In genomic region chr12:21264241-21264640, GRCm38 (mm10) we compare ENCODE assay signal across 8 mouse cellular contexts. TPM values are rescaled to one million over a fixed set of nuclear protein-coding genes. Genes with fewer than 3 reads are reported as not detected.
DNase-seq lines count a peak whose midpoint lies in the region; ATAC-seq lines count a peak whose summit lies in the region.

No protein-coding gene starts in this region.

- H3K36me3 ChIP-seq in limb, embryonic 15.5 days: peaks cover 40% of the 10 kb centered on the region
- peaks cover 99% of the 10 kb centered on the region for H3K36me3 ChIP-seq in limb, embryonic 10.5 days
- peaks cover 24% of the 10 kb centered on the region for H3K36me3 ChIP-seq in heart, embryonic 16.5 days (ENCODE audit: control insufficient read depth, insufficient read depth)
- peaks cover 34% of the 10 kb centered on the region for H3K36me3 ChIP-seq in liver, embryonic 12.5 days
- H3K36me3 ChIP-seq in hindbrain, embryonic 16.5 days (ENCODE audit: control insufficient read depth, insufficient read depth, low read length): peaks cover 23% of the 10 kb centered on the region

- WGBS in limb, embryonic 15.5 days: 63% methylated on average over 5 of the region's 5 CpGs
- 91% methylated on average over 5 of the region's 5 CpGs for WGBS in limb, embryonic 10.5 days
- WGBS in heart, embryonic 16.5 days: 55% methylated on average over 5 of the region's 5 CpGs
- 52% methylated on average over 5 of the region's 5 CpGs for WGBS in liver, embryonic 12.5 days (ENCODE audit: insufficient replicate concordance)
- 78% methylated on average over 5 of the region's 5 CpGs for WGBS in hindbrain, embryonic 16.5 days

- peak overlapping the region; percentile 8 for H3K27ac ChIP-seq in limb, embryonic 15.5 days
- no peak overlapping the region for H3K27ac ChIP-seq in limb, embryonic 10.5 days
- H3K27ac ChIP-seq in heart, embryonic 16.5 days (ENCODE audit: low read length): peak overlapping the region; percentile 84
- H3K27ac ChIP-seq in liver, embryonic 12.5 days: peak overlapping the region; percentile 12; the same call in 1 of the 2 replicates
- H3K27ac ChIP-seq in hindbrain, embryonic 16.5 days (ENCODE audit: low read depth, low read length): no peak overlapping the region

- no peak overlapping the region for H3K4me2 ChIP-seq in limb, embryonic 15.5 days
- H3K4me2 ChIP-seq in heart, embryonic 16.5 days (ENCODE audit: low read depth, low read length): no peak overlapping the region
- no peak overlapping the region for H3K4me2 ChIP-seq in liver, embryonic 12.5 days
- no peak overlapping the region for H3K4me2 ChIP-seq in hindbrain, embryonic 16.5 days (ENCODE audit: low read length)

- no peaks in the 10 kb centered on the region for H3K4me1 ChIP-seq in limb, embryonic 15.5 days
- H3K4me1 ChIP-seq in limb, embryonic 10.5 days: no peaks in the 10 kb centered on the region
- H3K4me1 ChIP-seq in heart, embryonic 16.5 days (ENCODE audit: control insufficient read depth, insufficient read depth, low read length): peaks cover 3% of the 10 kb centered on the region
- peaks cover 20% of the 10 kb centered on the region for H3K4me1 ChIP-seq in liver, embryonic 12.5 days
- no peaks in the 10 kb centered on the region for H3K4me1 ChIP-seq in hindbrain, embryonic 16.5 days (ENCODE audit: control insufficient read depth, insufficient read depth, low read depth, low read length)

- DNase-seq in limb, embryonic 10.5 days (ENCODE audit: low spot score): no peak
- DNase-seq in frontal cortex, postnatal 36 days (ENCODE audit: low spot score in 2 of 2): no peak
- DNase-seq in cerebellum, postnatal 25 days: no peak

- ATAC-seq in limb, embryonic 15.5 days (ENCODE audit: insufficient number of reproducible peaks, low FRiP score, low TSS enrichment, low read depth): no peak
- ATAC-seq in heart, embryonic 16.5 days (replicated peaks; ENCODE audit: extremely low read depth, insufficient read depth, low FRiP score): peak; percentile 78
- no peak for ATAC-seq in liver, embryonic 12.5 days
- ATAC-seq in megakaryocyte-erythroid progenitor cell, adult 5-6 weeks (replicated peaks; ENCODE audit: low FRiP score, low TSS enrichment, poor library complexity, severe bottlenecking): no peak
- no peak for ATAC-seq in hindbrain, embryonic 16.5 days

- H3K9ac ChIP-seq in limb, embryonic 15.5 days: no peak overlapping the region
- H3K9ac ChIP-seq in heart, embryonic 16.5 days (ENCODE audit: low read length): peak overlapping the region; percentile 9; the same call in 1 of the 2 replicates
- no peak overlapping the region for H3K9ac ChIP-seq in liver, embryonic 12.5 days
- no peak overlapping the region for H3K9ac ChIP-seq in hindbrain, embryonic 16.5 days (ENCODE audit: low read depth, low read length)

- no peak overlapping the region for H3K4me3 ChIP-seq in limb, embryonic 15.5 days
- no peak overlapping the region for H3K4me3 ChIP-seq in limb, embryonic 10.5 days
- no peak overlapping the region for H3K4me3 ChIP-seq in heart, embryonic 16.5 days (ENCODE audit: low read length)
- no peak overlapping the region for H3K4me3 ChIP-seq in liver, embryonic 12.5 days
- H3K4me3 ChIP-seq in hindbrain, embryonic 16.5 days (ENCODE audit: low read length): no peak overlapping the region

- no peaks in the 10 kb centered on the region for H3K27me3 ChIP-seq in limb, embryonic 15.5 days
- no peaks in the 10 kb centered on the region for H3K27me3 ChIP-seq in limb, embryonic 10.5 days (ENCODE audit: low read depth, poor library complexity, severe bottlenecking)
- no peaks in the 10 kb centered on the region for H3K27me3 ChIP-seq in heart, embryonic 16.5 days (ENCODE audit: control insufficient read depth, insufficient read depth, low read length)
- H3K27me3 ChIP-seq in liver, embryonic 12.5 days (replicated peaks): no peaks in the 10 kb centered on the region
- H3K27me3 ChIP-seq in hindbrain, embryonic 16.5 days (replicated peaks; ENCODE audit: control insufficient read depth, insufficient read depth, low read length): no peaks in the 10 kb centered on the region

- no peaks in the 10 kb centered on the region for H3K9me3 ChIP-seq in limb, embryonic 15.5 days
- H3K9me3 ChIP-seq in limb, embryonic 10.5 days (replicated peaks): no peaks in the 10 kb centered on the region
- H3K9me3 ChIP-seq in heart, embryonic 16.5 days (replicated peaks; ENCODE audit: control insufficient read depth, low read length): no peaks in the 10 kb centered on the region
- H3K9me3 ChIP-seq in liver, embryonic 12.5 days (replicated peaks): no peaks in the 10 kb centered on the region
- no peaks in the 10 kb centered on the region for H3K9me3 ChIP-seq in hindbrain, embryonic 16.5 days (ENCODE audit: control insufficient read depth, low read length)

RNA-seq across cellular contexts. Expression of gene Cpsf3, which starts 20.9 kb away (rescaled TPM):
- polyA plus RNA-seq in limb, embryonic 15.5 days (2015; fragmentation: Nextera tagmentation; extraction: Ambion mirVana): 91.0 and 96.0 TPM in 2 replicates
- 137 and 140 TPM in 2 replicates for polyA plus RNA-seq in limb, embryonic 10.5 days (2016; fragmentation: Nextera tagmentation; extraction: Ambion mirVana)
- 70.9 and 77.0 TPM in 2 replicates for polyA plus RNA-seq in heart, embryonic 16.5 days (2015; fragmentation: Nextera tagmentation; extraction: Ambion mirVana)
- 68.3 and 72.6 TPM in 2 replicates for polyA plus RNA-seq in liver, embryonic 12.5 days (2016; fragmentation: Nextera tagmentation; extraction: Ambion mirVana)
- total RNA-seq in megakaryocyte-erythroid progenitor cell, adult 5-6 weeks (2014; fragmentation: Nextera tagmentation): 126 and 154 TPM in 2 replicates
- 105 and 107 TPM in 2 replicates for total RNA-seq in megakaryocyte-erythroid progenitor cell, adult 5-6 weeks (2017)
- polyA plus RNA-seq in hindbrain, embryonic 16.5 days (2015; fragmentation: Nextera tagmentation; extraction: Ambion mirVana): 82.8 and 86.1 TPM in 2 replicates

RNA-seq across cellular contexts. Expression of gene Itgb1bp1, which starts 21.8 kb away (rescaled TPM):
- polyA plus RNA-seq in limb, embryonic 15.5 days (2015; fragmentation: Nextera tagmentation; extraction: Ambion mirVana): 49.3 and 50.8 TPM in 2 replicates
- polyA plus RNA-seq in limb, embryonic 10.5 days (2016; fragmentation: Nextera tagmentation; extraction: Ambion mirVana): 40.3 and 43.4 TPM in 2 replicates
- polyA plus RNA-seq in heart, embryonic 16.5 days (2015; fragmentation: Nextera tagmentation; extraction: Ambion mirVana): 38.7 and 38.8 TPM in 2 replicates
- 27.9 and 30.3 TPM in 2 replicates for polyA plus RNA-seq in liver, embryonic 12.5 days (2016; fragmentation: Nextera tagmentation; extraction: Ambion mirVana)
- 30.4 and 38.6 TPM in 2 replicates for total RNA-seq in megakaryocyte-erythroid progenitor cell, adult 5-6 weeks (2014; fragmentation: Nextera tagmentation)
- total RNA-seq in megakaryocyte-erythroid progenitor cell, adult 5-6 weeks (2017): 17.6 and 20.4 TPM in 2 replicates
- polyA plus RNA-seq in hindbrain, embryonic 16.5 days (2015; fragmentation: Nextera tagmentation; extraction: Ambion mirVana): 35.0 and 37.0 TPM in 2 replicates

RNA-seq across cellular contexts. Expression of gene Iah1, which starts 51.9 kb away (rescaled TPM):
- polyA plus RNA-seq in limb, embryonic 15.5 days (2015; fragmentation: Nextera tagmentation; extraction: Ambion mirVana): 40.2 and 43.8 TPM in 2 replicates
- 50.3 and 51.3 TPM in 2 replicates for polyA plus RNA-seq in limb, embryonic 10.5 days (2016; fragmentation: Nextera tagmentation; extraction: Ambion mirVana)
- polyA plus RNA-seq in heart, embryonic 16.5 days (2015; fragmentation: Nextera tagmentation; extraction: Ambion mirVana): 42.2 and 46.5 TPM in 2 replicates
- 31.4 and 31.9 TPM in 2 replicates for polyA plus RNA-seq in liver, embryonic 12.5 days (2016; fragmentation: Nextera tagmentation; extraction: Ambion mirVana)
- 38.0 and 40.6 TPM in 2 replicates for total RNA-seq in megakaryocyte-erythroid progenitor cell, adult 5-6 weeks (2014; fragmentation: Nextera tagmentation)
- 20.5 and 40.9 TPM in 2 replicates for total RNA-seq in megakaryocyte-erythroid progenitor cell, adult 5-6 weeks (2017)
- 31.3 and 33.0 TPM in 2 replicates for polyA plus RNA-seq in hindbrain, embryonic 16.5 days (2015; fragmentation: Nextera tagmentation; extraction: Ambion mirVana)

Comparison
In these comparisons a context has a peak if more than half of its experiments do, and no peak if none do; other contexts are left out.
1. H3K27ac ChIP-seq: peak in limb, embryonic 15.5 days (single experiment), heart, embryonic 16.5 days (single experiment) and liver, embryonic 12.5 days (single experiment); none in limb, embryonic 10.5 days (single experiment) and hindbrain, embryonic 16.5 days (single experiment).